Mouse (Mus musculus): ENCODE results near the gene Gm13695. TPM values are rescaled to one million over a fixed set of nuclear protein-coding genes. Genes with fewer than 3 reads are reported as not detected.
"Not testable (repeated sequence)": the region's sequence is repeated elsewhere in the genome, so short reads cannot be mapped to it uniquely, and the experiment has no call there.

Gm13695 gene
- polyA plus RNA-seq, 1 experiment from 2014 or later: not detected

GRCm38 (mm10) chr2:83984443-83984842 is 17.3 kb downstream of the Gm13695 start, which contains the start of gene Gm13697:
TSS of gene Gm13697 (plus strand) at chr2:83984743.
- not testable (repeated sequence) for H3K4me2 ChIP-seq (replicated peaks; ENCODE audit: low read depth, low read length); H3K9me3 ChIP-seq (ENCODE audit: control insufficient read depth, low read depth, low read length); H3K9ac ChIP-seq (replicated peaks; ENCODE audit: low read depth, low read length); H3K4me3 ChIP-seq (ENCODE audit: low read depth, low read length); H3K27me3 ChIP-seq (ENCODE audit: control insufficient read depth, insufficient read depth, low read length); H3K27ac ChIP-seq (ENCODE audit: low read length); H3K4me1 ChIP-seq (ENCODE audit: control insufficient read depth, insufficient read depth, low read length); H3K36me3 ChIP-seq (ENCODE audit: control insufficient read depth, insufficient read depth, low read length); ATAC-seq (ENCODE audit: insufficient number of reproducible peaks, insufficient read depth, low FRiP score, low read depth)
- no CpG with 5 or more reads among the region's 6 CpGs for WGBS

GRCm38 (mm10) chr2:83990253-83990652 is 23.1 kb downstream of the Gm13695 start, which contains the start of gene Gm13691:
TSS of gene Gm13691 (plus strand) at chr2:83990553.
- not testable (repeated sequence) for H3K4me3 ChIP-seq (ENCODE audit: low read depth, low read length); ATAC-seq (ENCODE audit: insufficient number of reproducible peaks, insufficient read depth, low FRiP score, low read depth); H3K36me3 ChIP-seq (ENCODE audit: control insufficient read depth, insufficient read depth, low read length); H3K4me2 ChIP-seq (replicated peaks; ENCODE audit: low read depth, low read length); H3K27ac ChIP-seq (ENCODE audit: low read length); H3K27me3 ChIP-seq (ENCODE audit: control insufficient read depth, insufficient read depth, low read length); H3K9ac ChIP-seq (replicated peaks; ENCODE audit: low read depth, low read length); H3K9me3 ChIP-seq (ENCODE audit: control insufficient read depth, low read depth, low read length); H3K4me1 ChIP-seq (ENCODE audit: control insufficient read depth, insufficient read depth, low read length)
- WGBS: no CpG with 5 or more reads among the region's 6 CpGs

DNA sequence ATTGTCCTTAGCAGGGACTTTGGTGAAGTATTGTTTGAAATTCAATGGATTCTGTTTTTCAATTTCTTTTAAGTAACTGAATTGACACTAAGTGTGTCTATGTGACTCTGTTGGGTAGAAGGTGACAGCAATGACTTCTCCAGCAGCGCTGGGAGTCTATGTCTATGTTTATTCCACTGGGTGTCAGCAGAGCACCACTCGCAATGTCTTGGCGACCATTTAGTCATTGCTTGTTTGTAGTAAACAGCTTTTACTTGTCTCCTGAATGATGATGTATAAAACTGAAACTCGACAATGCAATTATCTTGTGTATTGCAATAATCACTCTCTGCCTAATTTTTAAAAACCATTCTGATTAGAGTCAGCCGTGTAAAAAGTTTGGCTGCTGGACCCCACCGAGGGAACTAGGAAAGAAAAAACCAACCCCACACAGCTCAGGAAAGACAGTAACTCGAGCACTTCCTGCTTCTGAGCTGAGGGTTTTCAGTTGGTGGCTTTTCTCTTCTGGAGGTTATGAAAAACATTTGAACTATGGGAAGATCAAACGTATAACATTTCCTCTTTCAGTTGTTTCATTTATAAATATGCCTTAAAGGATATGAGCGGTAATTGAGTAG is 26.6 kb downstream of the Gm13695 start:
- not testable (repeated sequence) for H3K4me3 ChIP-seq (ENCODE audit: low read depth, low read length); H3K27me3 ChIP-seq (ENCODE audit: control insufficient read depth, insufficient read depth, low read length); H3K4me2 ChIP-seq (replicated peaks; ENCODE audit: low read depth, low read length); H3K4me1 ChIP-seq (ENCODE audit: control insufficient read depth, insufficient read depth, low read length); H3K9ac ChIP-seq (replicated peaks; ENCODE audit: low read depth, low read length); ATAC-seq (ENCODE audit: insufficient number of reproducible peaks, insufficient read depth, low FRiP score, low read depth); H3K36me3 ChIP-seq (ENCODE audit: control insufficient read depth, insufficient read depth, low read length); H3K9me3 ChIP-seq (ENCODE audit: control insufficient read depth, low read depth, low read length); H3K27ac ChIP-seq (ENCODE audit: low read length)
- 42% methylated on average over 7 of the region's 9 CpGs for WGBS

GRCm38 (mm10) chr2:83994526-83994925 is 27.4 kb downstream of the Gm13695 start:
- not testable (repeated sequence) for H3K36me3 ChIP-seq (ENCODE audit: control insufficient read depth, insufficient read depth, low read length); H3K4me3 ChIP-seq (ENCODE audit: low read depth, low read length); H3K27ac ChIP-seq (ENCODE audit: low read length); ATAC-seq (ENCODE audit: insufficient number of reproducible peaks, insufficient read depth, low FRiP score, low read depth); H3K9me3 ChIP-seq (ENCODE audit: control insufficient read depth, low read depth, low read length); H3K27me3 ChIP-seq (ENCODE audit: control insufficient read depth, insufficient read depth, low read length); H3K4me1 ChIP-seq (ENCODE audit: control insufficient read depth, insufficient read depth, low read length); H3K9ac ChIP-seq (replicated peaks; ENCODE audit: low read depth, low read length); H3K4me2 ChIP-seq (replicated peaks; ENCODE audit: low read depth, low read length)
- WGBS: no CpG with 5 or more reads among the region's 3 CpGs

- H3K4me3 ChIP-seq (ENCODE audit: low read depth, low read length): no peak overlapping the region
- no peak overlapping the region for H3K9ac ChIP-seq (replicated peaks; ENCODE audit: low read depth, low read length)
- no peak overlapping the region for H3K27ac ChIP-seq (ENCODE audit: low read length)
- H3K9me3 ChIP-seq (ENCODE audit: control insufficient read depth, low read depth, low read length): no peaks in the 10 kb centered on the region
- H3K4me1 ChIP-seq (ENCODE audit: control insufficient read depth, insufficient read depth, low read length): 0 out of 2 replicates have a peak, but pooled peaks cover 3% of the 10 kb centered on the region
- 43% methylated on average over 1 of the region's 1 CpGs for WGBS
- no peak overlapping the region for H3K4me2 ChIP-seq (replicated peaks; ENCODE audit: low read depth, low read length)
- H3K27me3 ChIP-seq (ENCODE audit: control insufficient read depth, insufficient read depth, low read length): no peaks in the 10 kb centered on the region
- H3K36me3 ChIP-seq (ENCODE audit: control insufficient read depth, insufficient read depth, low read length): no peaks in the 10 kb centered on the region
- ATAC-seq (ENCODE audit: insufficient number of reproducible peaks, insufficient read depth, low FRiP score, low read depth): no peak
Measured at GRCm38 (mm10) chr2:84008913-84009312, 41.8 kb downstream of the Gm13695 start.

DNA sequence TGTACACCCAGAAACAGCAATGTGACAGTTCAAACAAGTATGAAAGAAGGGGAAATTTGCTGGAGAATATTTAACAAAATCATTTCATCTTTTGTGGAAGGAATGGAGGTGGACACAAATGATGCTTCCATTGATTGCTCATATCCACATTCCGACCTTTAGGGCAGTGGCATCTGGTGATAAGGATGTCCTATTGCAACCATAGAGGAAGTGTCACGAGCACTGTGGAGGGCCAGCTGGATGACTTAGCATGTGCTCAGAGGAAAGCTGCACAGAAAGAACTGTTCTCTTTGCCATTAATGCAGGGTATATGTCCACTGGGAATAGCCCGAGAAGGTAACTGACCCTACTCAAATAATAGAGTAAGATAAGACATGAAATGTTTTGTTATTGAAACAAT is 42.7 kb downstream of the Gm13695 start:
- Histone ChIP-seq H3K9me3 (ENCODE audit: control insufficient read depth, low read depth, low read length) (no peaks in the 10 kb centered on the region), H3K27me3 (ENCODE audit: control insufficient read depth, insufficient read depth, low read length) (no peaks in the 10 kb centered on the region), H3K4me3 (ENCODE audit: low read depth, low read length) (no peak overlapping the region), H3K36me3 (ENCODE audit: control insufficient read depth, insufficient read depth, low read length) (no peaks in the 10 kb centered on the region), H3K4me2 (replicated peaks; ENCODE audit: low read depth, low read length) (no peak overlapping the region), H3K4me1 (ENCODE audit: control insufficient read depth, insufficient read depth, low read length) (0 out of 2 replicates have a peak, but pooled peaks cover 3% of the 10 kb centered on the region), H3K27ac (ENCODE audit: low read length) (no peak overlapping the region), H3K9ac (replicated peaks; ENCODE audit: low read depth, low read length) (no peak overlapping the region)
- no peak for ATAC-seq (ENCODE audit: insufficient number of reproducible peaks, insufficient read depth, low FRiP score, low read depth)
- WGBS: 66% methylated on average over 3 of the region's 3 CpGs

- ATAC-seq (ENCODE audit: insufficient number of reproducible peaks, insufficient read depth, low FRiP score, low read depth): no peak
Measured at GRCm38 (mm10) chr2:84014572-84014971, 47.5 kb downstream of the Gm13695 start.

GRCm38 (mm10) chr2:84016291-84016690 is 49.2 kb downstream of the Gm13695 start:
- not testable (repeated sequence) for H3K4me1 ChIP-seq (ENCODE audit: control insufficient read depth, insufficient read depth, low read length); H3K4me3 ChIP-seq (ENCODE audit: low read depth, low read length); ATAC-seq (ENCODE audit: insufficient number of reproducible peaks, insufficient read depth, low FRiP score, low read depth); H3K9me3 ChIP-seq (ENCODE audit: control insufficient read depth, low read depth, low read length); H3K27ac ChIP-seq (ENCODE audit: low read length); H3K9ac ChIP-seq (replicated peaks; ENCODE audit: low read depth, low read length); H3K27me3 ChIP-seq (ENCODE audit: control insufficient read depth, insufficient read depth, low read length); H3K36me3 ChIP-seq (ENCODE audit: control insufficient read depth, insufficient read depth, low read length); H3K4me2 ChIP-seq (replicated peaks; ENCODE audit: low read depth, low read length)
- 75% methylated on average over 5 of the region's 5 CpGs for WGBS

More at GRCm38 (mm10) chr2:84014572-84014971, 47.5 kb downstream of the Gm13695 start:
- H3K27me3 ChIP-seq (ENCODE audit: control insufficient read depth, insufficient read depth, low read length): no peaks in the 10 kb centered on the region
- no peaks in the 10 kb centered on the region for H3K9me3 ChIP-seq (ENCODE audit: control insufficient read depth, low read depth, low read length)
- H3K27ac ChIP-seq (ENCODE audit: low read length): no peak overlapping the region
- no peak overlapping the region for H3K9ac ChIP-seq (replicated peaks; ENCODE audit: low read depth, low read length)
- no peaks in the 10 kb centered on the region for H3K36me3 ChIP-seq (ENCODE audit: control insufficient read depth, insufficient read depth, low read length)
- 62% methylated on average over 6 of the region's 6 CpGs for WGBS
- H3K4me2 ChIP-seq (replicated peaks; ENCODE audit: low read depth, low read length): no peak overlapping the region
- H3K4me3 ChIP-seq (ENCODE audit: low read depth, low read length): no peak overlapping the region
- H3K4me1 ChIP-seq (ENCODE audit: control insufficient read depth, insufficient read depth, low read length): no peaks in the 10 kb centered on the region

DNA sequence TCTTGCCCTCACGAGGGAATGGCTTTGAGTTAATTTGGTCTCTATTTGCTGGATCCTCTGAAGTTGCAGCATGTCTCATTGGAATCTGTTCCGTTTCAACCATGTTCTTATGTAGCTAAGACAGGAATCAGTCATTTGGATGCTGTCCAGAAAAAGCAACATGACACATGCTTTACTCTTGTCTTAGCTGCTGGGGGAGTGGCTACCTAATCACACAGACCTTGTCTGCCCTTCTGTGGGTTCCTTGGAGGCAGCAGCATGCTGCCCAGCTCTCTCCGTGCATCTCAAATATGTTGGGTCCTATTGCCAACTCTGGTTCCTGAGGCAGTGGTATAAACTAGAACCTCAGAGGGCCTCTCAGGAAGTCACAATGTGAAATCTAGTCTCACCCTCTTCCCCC is 51.2 kb downstream of the Gm13695 start:
- no peaks in the 10 kb centered on the region for H3K27me3 ChIP-seq (ENCODE audit: control insufficient read depth, insufficient read depth, low read length)
- no peaks in the 10 kb centered on the region for H3K9me3 ChIP-seq (ENCODE audit: control insufficient read depth, low read depth, low read length)
- H3K36me3 ChIP-seq (ENCODE audit: control insufficient read depth, insufficient read depth, low read length): no peaks in the 10 kb centered on the region
- no peak overlapping the region for H3K27ac ChIP-seq (ENCODE audit: low read length)
- H3K4me1 ChIP-seq (ENCODE audit: control insufficient read depth, insufficient read depth, low read length): no peaks in the 10 kb centered on the region
- 46% methylated on average over 3 of the region's 3 CpGs for WGBS
- no peak for ATAC-seq (ENCODE audit: insufficient number of reproducible peaks, insufficient read depth, low FRiP score, low read depth)
- H3K4me2 ChIP-seq (replicated peaks; ENCODE audit: low read depth, low read length): no peak overlapping the region
- H3K4me3 ChIP-seq (ENCODE audit: low read depth, low read length): no peak overlapping the region
- H3K9ac ChIP-seq (replicated peaks; ENCODE audit: low read depth, low read length): no peak overlapping the region
